Mouse (Mus musculus) heart, postnatal 25 days (tissue): ENCODE measurements at regions not wholly inside any gene's neighbourhood (a gene's known extent, or its start where the extent isn't known, plus 50 kb on each side); places are given as distances from the start of the nearest gene placed in this dataset.

Experiments
- DNase-seq: peaks from one replicate; pipeline ENCODE4 v3.0.0; 2022; ENCODE audit warnings: low spot score
- intact Hi-C: fragments of 180-260 bp; cut with DNase I; formaldehyde crosslinking; loops from one replicate; pipeline ENCODE4 v1.15.1; 2025

DNA sequence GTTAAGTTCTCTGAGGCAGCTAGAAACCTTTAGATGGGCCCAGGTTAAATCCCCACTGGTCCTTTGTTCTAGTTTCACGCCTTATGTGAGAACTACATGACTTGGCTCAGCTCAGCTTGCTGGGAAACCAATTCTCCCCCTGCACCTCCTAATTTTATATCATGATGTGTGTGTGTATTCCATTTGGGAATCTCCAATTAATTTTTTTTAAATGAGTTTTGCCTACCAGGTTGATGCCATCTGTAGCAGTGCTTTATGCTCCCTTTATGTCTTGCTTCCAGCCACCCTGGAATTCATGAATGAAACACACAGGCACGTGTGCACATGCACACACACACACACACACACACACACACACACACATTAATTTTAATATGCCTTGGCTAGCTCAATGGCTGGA is 180.0 kb upstream of the Gli3 start:
- DNase-seq = no peak
- intact Hi-C loops = no loop called here

DNA sequence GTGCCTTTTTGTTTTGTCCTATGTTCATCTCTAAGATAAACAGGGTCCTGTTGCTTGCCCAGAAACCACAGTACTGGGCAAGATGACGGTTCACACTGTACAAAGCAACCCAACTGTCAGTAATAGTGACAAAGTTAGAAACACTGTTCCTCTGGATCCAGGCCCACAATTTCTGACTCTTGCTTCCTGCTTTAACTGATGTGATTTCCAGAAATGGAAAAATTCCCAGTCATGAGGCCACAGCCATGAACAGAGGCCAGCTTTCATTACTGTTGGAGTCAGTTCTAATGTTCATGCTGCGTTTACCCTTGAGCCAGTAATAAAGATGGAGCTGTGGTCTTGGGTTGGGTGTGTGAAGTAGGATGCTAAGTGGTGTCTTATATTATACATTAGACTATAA is 164.6 kb upstream of the Gli3 start:
- intact Hi-C loops = no loop called here
- peak; percentile 24 for DNase-seq

DNA sequence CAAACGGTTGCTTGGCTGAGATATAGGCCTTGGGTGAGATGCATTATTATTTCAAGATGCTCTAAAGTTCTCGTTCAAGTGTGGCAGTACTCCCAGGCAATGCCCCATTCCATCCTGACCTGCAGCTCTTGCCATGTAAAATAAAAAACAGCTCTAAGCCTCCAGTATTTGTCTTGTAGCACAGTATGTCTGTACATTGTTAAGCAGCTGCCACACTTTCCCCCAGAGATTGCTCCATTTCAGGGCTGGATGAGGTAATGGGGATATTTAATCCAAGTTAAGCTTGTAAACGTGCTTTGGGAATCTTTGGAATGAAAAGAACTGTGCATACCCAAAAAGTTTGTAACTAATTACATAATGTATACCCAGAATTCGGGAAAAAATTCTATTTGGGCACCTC is 137.6 kb upstream of the Gli3 start:
- no peak for DNase-seq
- intact Hi-C loops = no loop called here

DNA sequence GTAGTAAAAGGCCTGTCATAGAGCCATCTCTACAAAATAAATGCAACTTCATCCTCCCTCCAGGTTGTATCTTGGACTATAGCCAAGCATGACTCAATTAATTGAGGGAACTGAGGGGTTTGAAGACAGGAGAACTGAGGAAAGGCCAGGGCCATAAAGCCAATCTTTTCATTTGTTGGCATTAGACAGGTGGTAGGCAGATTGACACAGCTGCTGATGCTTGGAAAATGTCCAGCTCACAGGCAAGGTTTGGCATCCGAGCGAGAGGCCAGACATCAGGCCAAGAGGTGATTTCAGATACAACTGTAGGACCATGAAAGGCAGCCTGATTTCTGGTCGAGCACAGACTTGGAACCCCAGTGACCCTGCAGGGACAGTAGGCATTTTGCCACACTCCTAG is 136.9 kb upstream of the Gli3 start:
- intact Hi-C loops = no loop called here

DNA sequence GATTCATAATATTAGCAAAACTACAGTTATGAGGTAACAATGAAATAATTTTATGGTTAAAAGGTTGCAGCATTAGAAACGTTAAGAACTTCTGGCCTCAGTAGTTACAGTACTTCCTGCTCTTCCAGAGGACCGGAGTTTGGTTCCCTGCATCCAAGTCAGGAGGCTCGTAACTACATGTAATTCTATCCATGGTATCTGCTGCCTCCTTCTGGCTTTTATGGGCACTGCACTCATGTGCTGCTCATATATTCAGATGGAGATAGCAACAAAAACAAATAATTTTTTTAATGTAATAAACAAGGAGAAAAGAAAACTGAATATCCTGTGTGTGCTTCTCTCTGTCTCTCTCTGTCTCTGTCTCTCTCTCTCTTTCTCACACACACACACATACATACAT is 133.5 kb upstream of the Gli3 start:
- no peak for DNase-seq

More for the DNA sequence above, 136.9 kb upstream of the Gli3 start:
- no peak for DNase-seq

DNA sequence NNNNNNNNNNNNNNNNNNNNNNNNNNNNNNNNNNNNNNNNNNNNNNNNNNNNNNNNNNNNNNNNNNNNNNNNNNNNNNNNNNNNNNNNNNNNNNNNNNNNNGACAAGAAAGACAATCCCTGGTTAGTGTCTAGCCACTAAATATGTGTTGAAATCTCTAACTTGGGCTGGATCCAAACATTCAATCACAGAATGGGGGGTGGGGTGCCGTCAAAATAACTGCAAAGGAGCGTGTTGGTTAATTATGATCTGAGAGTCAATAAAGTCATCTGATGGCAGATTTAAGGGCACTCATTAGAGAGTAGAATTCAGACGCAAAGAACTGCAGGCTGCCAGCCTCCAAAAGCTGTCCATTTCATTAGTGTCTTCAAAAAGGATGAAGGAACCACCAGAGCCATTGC is 119.6 kb upstream of the Gli3 start:
- DNase-seq = no peak
- intact Hi-C loops = no loop called here

More for the DNA sequence above, 133.5 kb upstream of the Gli3 start:
- intact Hi-C loops = no loop called here

DNA sequence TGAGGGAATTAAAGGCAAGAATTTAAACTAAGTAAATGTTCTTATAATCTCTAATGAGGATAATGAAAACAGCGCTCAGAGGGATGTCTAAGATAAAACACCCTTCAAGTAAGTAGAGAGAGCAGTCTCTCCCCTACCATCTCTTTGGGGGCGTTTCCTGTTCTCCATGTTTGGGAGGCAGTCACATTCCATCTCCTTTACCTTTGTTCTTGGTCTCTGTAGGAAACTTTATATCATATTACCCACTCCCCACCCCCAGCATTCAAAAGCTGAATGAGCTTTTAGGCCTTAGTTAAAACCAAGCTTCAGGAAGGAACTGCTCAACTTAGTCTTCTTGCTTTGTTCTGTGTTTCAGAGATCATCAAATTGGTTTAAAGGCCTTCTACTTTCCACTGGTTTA is 116.2 kb upstream of the Gli3 start:
- intact Hi-C loops = no loop called here
- DNase-seq = no peak

DNA sequence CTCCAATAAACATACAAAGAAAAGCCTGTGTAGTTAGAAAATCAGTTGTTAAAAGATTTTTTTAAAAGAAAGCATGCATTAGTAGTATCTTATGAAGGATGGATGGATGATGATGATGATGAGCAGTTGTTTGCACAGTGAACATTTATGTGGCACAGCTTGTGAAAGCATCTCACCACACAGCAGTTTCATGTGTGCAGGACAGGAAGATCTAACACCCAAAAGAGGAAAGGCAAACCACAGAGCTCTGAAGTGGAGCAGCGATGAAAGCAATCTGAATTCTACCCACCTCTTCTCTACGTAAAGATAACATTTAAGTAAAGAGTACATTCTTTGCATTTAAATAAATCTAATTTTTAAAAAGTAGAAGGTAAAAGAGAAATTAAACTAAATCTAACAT is 96.6 kb upstream of the Gli3 start:
- no peak for DNase-seq
- intact Hi-C loops = no loop called here

DNA sequence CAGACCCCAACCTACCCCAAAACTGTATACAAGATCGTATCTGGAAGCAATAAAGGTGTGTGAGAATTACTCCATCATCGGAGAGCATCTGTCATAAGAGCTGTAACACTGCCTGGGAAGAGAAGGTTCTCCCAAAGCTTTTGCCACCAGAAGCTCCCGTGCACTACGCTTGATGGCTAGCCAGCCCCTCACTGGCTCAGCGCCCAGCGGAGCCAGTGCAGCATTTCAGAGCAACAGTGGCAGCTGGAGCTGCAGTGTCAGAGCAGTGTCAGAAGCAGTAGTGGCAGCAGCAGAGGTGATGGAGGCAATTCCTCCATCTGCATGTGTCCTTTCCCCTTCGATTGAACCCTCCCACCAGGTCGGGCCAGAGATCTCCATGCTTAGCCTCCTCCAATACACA is 83.0 kb upstream of the Gli3 start:
- DNase-seq = no peak
- intact Hi-C loops = no loop called here

DNA sequence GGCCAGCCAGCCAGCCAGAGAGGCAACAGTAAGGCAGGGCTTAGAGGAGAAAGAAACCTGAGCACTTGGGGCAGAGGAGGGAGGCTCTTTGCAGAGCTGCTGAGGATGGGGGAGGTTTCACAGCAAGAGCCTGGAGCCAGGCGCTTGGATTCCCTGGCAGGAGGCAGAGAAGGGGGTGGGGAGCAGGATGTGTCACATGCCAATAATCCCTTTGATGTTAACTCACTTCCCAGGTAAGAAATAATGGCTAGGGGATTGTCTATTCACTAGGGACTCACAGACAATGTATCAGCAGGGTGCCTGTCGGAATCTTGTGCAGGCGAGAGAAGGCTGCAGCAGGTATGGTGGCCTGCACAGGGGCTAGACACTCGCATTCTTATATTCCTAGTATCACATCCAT is 67.8 kb upstream of the Gli3 start:
- DNase-seq = no peak
- intact Hi-C loops = no loop called here

DNA sequence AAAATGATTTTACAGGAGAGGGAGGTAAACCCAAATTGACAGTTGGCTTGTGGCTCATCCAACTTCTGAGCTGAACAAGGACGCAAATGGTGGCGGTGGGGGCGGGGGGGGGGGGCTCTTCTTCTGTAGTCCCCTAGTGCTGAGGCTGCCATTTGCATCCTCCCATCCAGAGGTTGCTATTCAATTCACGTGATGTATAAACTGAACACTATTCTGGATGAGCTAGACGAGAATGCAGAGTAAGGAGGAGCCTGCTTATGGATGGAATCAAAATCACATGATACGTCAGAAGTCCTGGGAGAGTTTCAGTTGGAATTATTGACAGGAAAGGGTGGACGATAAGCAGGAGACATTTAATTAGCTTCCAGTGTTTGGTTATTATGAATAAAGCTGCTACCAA is 67.3 kb upstream of the Gli3 start:
- DNase-seq = no peak
- intact Hi-C loops = no loop called here

DNA sequence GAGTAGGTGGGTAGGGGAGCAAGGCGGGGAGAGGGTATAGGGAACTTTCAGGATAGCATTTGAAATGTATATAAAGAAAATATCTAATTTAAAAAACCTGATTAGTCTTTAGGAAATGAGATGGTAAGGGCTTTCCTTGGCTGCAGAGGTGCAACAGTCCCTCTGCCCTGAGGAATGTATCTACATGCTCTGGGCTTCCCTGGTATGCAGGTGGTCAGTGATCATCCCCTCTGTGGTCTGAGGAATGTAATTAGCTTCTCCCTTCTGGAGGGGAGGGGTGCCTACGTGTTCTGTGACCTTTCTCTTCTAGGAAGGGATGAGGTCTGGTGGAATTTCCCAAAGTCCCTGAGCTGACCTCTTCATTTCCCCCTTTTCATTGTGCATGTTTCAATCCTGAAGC is 64.4 kb upstream of the Gli3 start:
- DNase-seq = no peak
- intact Hi-C loops = no loop called here
